Mouse (Mus musculus): ENCODE measurements at regions not wholly inside any gene's neighbourhood (a gene's known extent, or its start where the extent isn't known, plus 50 kb on each side); places are given as distances from the start of the nearest gene placed in this dataset.

GRCm38 (mm10) chr3:149318728-149319127 lies 328.4 kb upstream of the Adgrl2 start:
- no peak overlapping the region for H3K4me3 ChIP-seq (replicated peaks; ENCODE audit: low read length)
- no peaks in the 10 kb centered on the region for H3K27me3 ChIP-seq (ENCODE audit: insufficient read depth, low read length)
- TF ChIP-seq POU5F1 (IDR thresholded peaks at IDR 0.05; ENCODE audit: borderline replicate concordance, low read length) = no peak
- TF ChIP-seq NANOG (IDR thresholded peaks at IDR 0.05; ENCODE audit: borderline replicate concordance, low read length) = no peak
- TF ChIP-seq CTCF (conservative IDR thresholded peaks at IDR 0.05; ENCODE audit: low read length) = no peak
- H3K9me3 ChIP-seq (ENCODE audit: low read length) = no peaks in the 10 kb centered on the region; the same call in 1 of the 2 replicates
- H3K4me1 ChIP-seq (replicated peaks; ENCODE audit: low read depth, low read length) = peaks cover 18% of the 10 kb centered on the region
- H3K36me3 ChIP-seq (ENCODE audit: insufficient read depth, low read length) = no peaks in the 10 kb centered on the region

GRCm38 (mm10) chr3:149314258-149314657 lies 323.9 kb upstream of the Adgrl2 start:
- no peak for TF ChIP-seq CTCF (conservative IDR thresholded peaks at IDR 0.05; ENCODE audit: low read length)
- peak; percentile 76; the same call in 1 of the 2 replicates for TF ChIP-seq NANOG (IDR thresholded peaks at IDR 0.05; ENCODE audit: borderline replicate concordance, low read length)
- no peak for TF ChIP-seq POU5F1 (IDR thresholded peaks at IDR 0.05; ENCODE audit: borderline replicate concordance, low read length)
- no peak overlapping the region for H3K4me3 ChIP-seq (replicated peaks; ENCODE audit: low read length)
- H3K27me3 ChIP-seq (ENCODE audit: insufficient read depth, low read length) = no peaks in the 10 kb centered on the region
- peaks cover 8% of the 10 kb centered on the region; the same call in 1 of the 2 replicates for H3K9me3 ChIP-seq (ENCODE audit: low read length)
- peaks cover 22% of the 10 kb centered on the region for H3K4me1 ChIP-seq (replicated peaks; ENCODE audit: low read depth, low read length)
- no peaks in the 10 kb centered on the region for H3K36me3 ChIP-seq (ENCODE audit: insufficient read depth, low read length)

DNA sequence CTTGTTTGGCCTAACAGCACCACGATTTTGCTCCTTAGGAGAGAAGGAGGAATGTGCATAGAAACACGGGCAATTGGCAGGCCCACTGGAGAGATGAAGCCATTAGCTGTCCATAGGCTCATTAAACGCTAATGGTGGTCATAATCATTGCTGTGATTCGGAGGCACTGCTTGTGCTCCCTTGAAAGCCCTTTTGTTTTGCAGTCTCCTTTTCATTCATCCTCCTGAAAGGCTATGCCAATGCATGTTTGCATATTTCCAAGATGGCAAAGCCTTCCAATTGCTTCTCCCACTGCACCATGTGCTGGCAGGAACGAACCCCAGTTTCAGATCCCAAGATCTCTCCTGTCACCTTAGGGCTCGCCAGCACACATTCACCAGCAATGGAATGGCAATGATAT lies 322.9 kb upstream of the Adgrl2 start:
- no peak overlapping the region for H3K4me3 ChIP-seq (replicated peaks; ENCODE audit: low read length)
- no peaks in the 10 kb centered on the region for H3K27me3 ChIP-seq (ENCODE audit: insufficient read depth, low read length)
- peaks cover 22% of the 10 kb centered on the region for H3K4me1 ChIP-seq (replicated peaks; ENCODE audit: low read depth, low read length)
- TF ChIP-seq CTCF (conservative IDR thresholded peaks at IDR 0.05; ENCODE audit: low read length) (no peak), NANOG (IDR thresholded peaks at IDR 0.05; ENCODE audit: borderline replicate concordance, low read length) (no peak), POU5F1 (IDR thresholded peaks at IDR 0.05; ENCODE audit: borderline replicate concordance, low read length) (no peak)
- H3K36me3 ChIP-seq (ENCODE audit: insufficient read depth, low read length) = no peaks in the 10 kb centered on the region
- H3K9me3 ChIP-seq (ENCODE audit: low read length) = peaks cover 8% of the 10 kb centered on the region; the same call in 1 of the 2 replicates

GRCm38 (mm10) chr3:149311576-149311975 lies 321.2 kb upstream of the Adgrl2 start:
- no peak overlapping the region for H3K4me3 ChIP-seq (replicated peaks; ENCODE audit: low read length)
- no peaks in the 10 kb centered on the region for H3K36me3 ChIP-seq (ENCODE audit: insufficient read depth, low read length)
- no peaks in the 10 kb centered on the region for H3K27me3 ChIP-seq (ENCODE audit: insufficient read depth, low read length)
- H3K9me3 ChIP-seq (ENCODE audit: low read length) = peaks cover 8% of the 10 kb centered on the region; the same call in 1 of the 2 replicates
- H3K4me1 ChIP-seq (replicated peaks; ENCODE audit: low read depth, low read length) = peaks cover 22% of the 10 kb centered on the region
- TF ChIP-seq POU5F1 (IDR thresholded peaks at IDR 0.05; ENCODE audit: borderline replicate concordance, low read length) = no peak
- no peak for TF ChIP-seq NANOG (IDR thresholded peaks at IDR 0.05; ENCODE audit: borderline replicate concordance, low read length)
- TF ChIP-seq CTCF (conservative IDR thresholded peaks at IDR 0.05; ENCODE audit: low read length) = no peak

GRCm38 (mm10) chr3:149306709-149307108 lies 316.4 kb upstream of the Adgrl2 start:
- Histone ChIP-seq H3K36me3 (ENCODE audit: insufficient read depth, low read length) (no peaks in the 10 kb centered on the region), H3K4me3 (replicated peaks; ENCODE audit: low read length) (no peak overlapping the region), H3K4me1 (replicated peaks; ENCODE audit: low read depth, low read length) (peaks cover 4% of the 10 kb centered on the region; the same call in 1 of the 2 replicates), H3K9me3 (ENCODE audit: low read length) (peaks cover 7% of the 10 kb centered on the region; the same call in 1 of the 2 replicates), H3K27me3 (ENCODE audit: insufficient read depth, low read length) (no peaks in the 10 kb centered on the region)
- TF ChIP-seq NANOG (IDR thresholded peaks at IDR 0.05; ENCODE audit: borderline replicate concordance, low read length) = no peak

GRCm38 (mm10) chr3:149306291-149306690 lies 315.9 kb upstream of the Adgrl2 start:
- Histone ChIP-seq H3K36me3 (ENCODE audit: insufficient read depth, low read length) (no peaks in the 10 kb centered on the region), H3K27me3 (ENCODE audit: insufficient read depth, low read length) (no peaks in the 10 kb centered on the region), H3K4me3 (replicated peaks; ENCODE audit: low read length) (no peak overlapping the region), H3K9me3 (ENCODE audit: low read length) (0 out of 2 replicates have a peak, but pooled peaks cover 4% of the 10 kb centered on the region), H3K4me1 (replicated peaks; ENCODE audit: low read depth, low read length) (peaks cover 4% of the 10 kb centered on the region; the same call in 1 of the 2 replicates)
- no peak for TF ChIP-seq POU5F1 (IDR thresholded peaks at IDR 0.05; ENCODE audit: borderline replicate concordance, low read length)
- TF ChIP-seq CTCF (conservative IDR thresholded peaks at IDR 0.05; ENCODE audit: low read length) = no peak

GRCm38 (mm10) chr3:149305440-149305839 lies 315.1 kb upstream of the Adgrl2 start:
- TF ChIP-seq CTCF (conservative IDR thresholded peaks at IDR 0.05; ENCODE audit: low read length) (no peak), NANOG (IDR thresholded peaks at IDR 0.05; ENCODE audit: borderline replicate concordance, low read length) (no peak), POU5F1 (IDR thresholded peaks at IDR 0.05; ENCODE audit: borderline replicate concordance, low read length) (no peak)
- no peak overlapping the region for H3K4me3 ChIP-seq (replicated peaks; ENCODE audit: low read length)
- no peaks in the 10 kb centered on the region for H3K9me3 ChIP-seq (ENCODE audit: low read length)
- H3K4me1 ChIP-seq (replicated peaks; ENCODE audit: low read depth, low read length) = peaks cover 4% of the 10 kb centered on the region; the same call in 1 of the 2 replicates
- H3K36me3 ChIP-seq (ENCODE audit: insufficient read depth, low read length) = no peaks in the 10 kb centered on the region
- H3K27me3 ChIP-seq (ENCODE audit: insufficient read depth, low read length) = no peaks in the 10 kb centered on the region

- Histone ChIP-seq H3K36me3 (ENCODE audit: insufficient read depth, low read length) (no peaks in the 10 kb centered on the region), H3K27me3 (ENCODE audit: insufficient read depth, low read length) (no peaks in the 10 kb centered on the region), H3K4me3 (replicated peaks; ENCODE audit: low read length) (no peak overlapping the region), H3K9me3 (ENCODE audit: low read length) (no peaks in the 10 kb centered on the region), H3K4me1 (replicated peaks; ENCODE audit: low read depth, low read length) (peaks cover 4% of the 10 kb centered on the region; the same call in 1 of the 2 replicates)
- no peak for TF ChIP-seq CTCF (conservative IDR thresholded peaks at IDR 0.05; ENCODE audit: low read length)
- TF ChIP-seq NANOG (IDR thresholded peaks at IDR 0.05; ENCODE audit: borderline replicate concordance, low read length) = no peak
- TF ChIP-seq POU5F1 (IDR thresholded peaks at IDR 0.05; ENCODE audit: borderline replicate concordance, low read length) = no peak
Measured at GRCm38 (mm10) chr3:149305011-149305413, 314.7 kb upstream of the Adgrl2 start.

DNA sequence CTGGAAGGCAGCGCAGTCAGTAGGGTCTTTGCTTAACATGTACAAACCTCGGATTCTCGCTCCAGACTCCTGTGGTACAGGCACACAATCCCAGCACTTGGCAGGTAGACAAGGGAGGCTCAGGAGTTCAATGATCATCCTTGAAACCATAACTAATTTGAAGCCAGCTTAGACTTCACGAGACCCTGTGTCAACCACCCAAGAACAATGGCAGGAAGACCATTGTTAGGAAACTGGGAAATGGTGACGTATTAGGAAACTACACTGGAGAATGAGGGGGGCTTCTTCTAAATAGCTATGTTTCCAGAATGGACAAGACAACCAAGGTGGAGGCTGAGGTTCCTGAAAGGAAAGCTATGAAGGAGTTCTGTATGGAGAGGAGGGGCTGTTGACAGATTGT lies 313.1 kb upstream of the Adgrl2 start:
- TF ChIP-seq NANOG (IDR thresholded peaks at IDR 0.05; ENCODE audit: borderline replicate concordance, low read length) (no peak), CTCF (conservative IDR thresholded peaks at IDR 0.05; ENCODE audit: low read length) (no peak), POU5F1 (IDR thresholded peaks at IDR 0.05; ENCODE audit: borderline replicate concordance, low read length) (no peak)
- Histone ChIP-seq H3K4me1 (replicated peaks; ENCODE audit: low read depth, low read length) (peaks cover 4% of the 10 kb centered on the region; the same call in 1 of the 2 replicates), H3K36me3 (ENCODE audit: insufficient read depth, low read length) (no peaks in the 10 kb centered on the region), H3K27me3 (ENCODE audit: insufficient read depth, low read length) (no peaks in the 10 kb centered on the region), H3K9me3 (ENCODE audit: low read length) (no peaks in the 10 kb centered on the region), H3K4me3 (replicated peaks; ENCODE audit: low read length) (no peak overlapping the region)
